Mouse (Mus musculus) T-cell, adult 2 months (primary cell): Measurements from ENCODE around the gene Zfyve19.

Experiments
- DNase-seq: peaks from one replicate; pipeline ENCODE4 v3.0.0; 2022; ENCODE audit warnings: low spot score

Zfyve19 gene

GRCm38 (mm10) chr2:119208344-119209175 lies at the start of gene Zfyve19, which contains the start of gene Dnajc17:
Zfyve19 (plus strand) TSS chr2:119208617.
Dnajc17 (minus strand) TSS chr2:119208795.
- DNase-seq = peak; percentile 96

GRCm38 (mm10) chr2:119161247-119161646 lies 47.2 kb upstream of the Zfyve19 start:
- DNase-seq = no peak

- DNase-seq = no peak
Observed at GRCm38 (mm10) chr2:119163135-119163534, 45.3 kb upstream of the Zfyve19 start.

- DNase-seq = no peak
Observed at GRCm38 (mm10) chr2:119163999-119164398, 44.4 kb upstream of the Zfyve19 start.

GRCm38 (mm10) chr2:119165401-119165800 lies 43.0 kb upstream of the Zfyve19 start:
- no peak for DNase-seq

DNA sequence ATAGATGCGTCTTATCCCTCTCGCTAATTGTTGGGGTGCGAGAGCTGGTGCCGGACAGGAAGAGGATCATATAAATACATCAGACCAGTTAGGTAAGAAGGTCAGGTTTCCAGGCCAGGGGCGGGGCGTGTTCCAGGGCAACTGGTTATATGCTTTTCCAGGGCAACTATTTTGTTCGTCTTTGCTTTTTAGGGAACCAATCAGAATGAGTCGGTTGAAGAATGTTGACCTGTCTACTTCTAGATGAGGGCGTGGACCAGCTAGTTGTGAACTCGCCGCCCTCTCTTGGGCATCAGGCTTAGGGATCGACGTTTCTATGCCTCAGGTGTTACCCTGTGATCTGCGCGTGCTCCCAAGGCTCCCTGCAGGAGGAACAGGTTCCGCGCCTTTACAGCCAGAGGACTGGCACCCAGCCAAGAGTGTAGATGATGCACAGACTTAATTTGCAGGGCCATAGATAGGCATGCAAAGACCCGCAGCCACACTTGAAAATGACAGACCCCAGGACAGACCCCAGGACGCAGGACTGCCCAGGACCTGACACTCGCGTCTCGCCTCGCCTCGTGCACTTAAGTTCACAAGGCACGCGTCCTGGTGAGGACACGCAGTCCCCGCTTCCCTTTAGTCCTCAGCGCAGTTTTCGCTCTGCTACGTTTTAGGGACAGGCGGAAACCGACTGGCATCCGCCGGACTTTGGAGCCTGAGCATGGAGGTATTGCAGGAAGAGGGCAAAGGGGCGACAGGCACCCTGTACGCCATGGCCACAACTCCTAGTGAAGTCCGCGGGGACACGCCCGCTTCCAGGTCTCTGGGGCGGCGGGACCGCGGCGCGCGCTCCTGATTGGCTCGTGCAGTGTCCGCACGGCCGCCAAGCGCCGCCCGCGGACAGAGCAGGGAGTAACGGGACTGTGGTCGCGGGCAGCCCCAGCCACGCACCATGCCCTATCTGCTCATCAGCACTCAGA lies 41.2 kb upstream of the Zfyve19 start, which contains the start of gene Gchfr:
Gene Gchfr (plus strand): TSS at position 873 of the 965 bp plus-strand sequence.
- peak; percentile 10 for DNase-seq

DNA sequence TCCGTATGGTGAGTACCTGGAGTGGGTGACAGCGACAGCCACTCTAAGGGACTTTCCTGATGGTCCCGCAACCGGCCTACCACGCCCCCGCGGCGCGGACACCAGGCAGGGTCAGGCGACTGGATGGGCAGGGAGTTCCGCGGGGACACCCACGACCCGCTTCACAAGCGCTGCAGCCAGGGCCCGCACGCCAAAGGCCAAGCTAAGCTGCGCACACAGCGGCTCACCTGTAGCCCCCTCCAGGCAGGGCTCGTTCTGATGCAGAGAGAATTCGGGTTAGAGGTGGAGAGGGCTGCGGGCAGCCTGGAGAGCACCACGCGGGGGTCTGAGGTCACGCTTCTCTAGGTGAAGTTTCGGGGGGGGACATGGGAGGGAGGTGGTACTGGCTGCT lies 40.6 kb upstream of the Zfyve19 start:
- no peak for DNase-seq

- no peak for DNase-seq
Observed at GRCm38 (mm10) chr2:119170282-119170681, 38.1 kb upstream of the Zfyve19 start.

- no peak for DNase-seq
Observed at GRCm38 (mm10) chr2:119171574-119171973, 36.8 kb upstream of the Zfyve19 start.

DNA sequence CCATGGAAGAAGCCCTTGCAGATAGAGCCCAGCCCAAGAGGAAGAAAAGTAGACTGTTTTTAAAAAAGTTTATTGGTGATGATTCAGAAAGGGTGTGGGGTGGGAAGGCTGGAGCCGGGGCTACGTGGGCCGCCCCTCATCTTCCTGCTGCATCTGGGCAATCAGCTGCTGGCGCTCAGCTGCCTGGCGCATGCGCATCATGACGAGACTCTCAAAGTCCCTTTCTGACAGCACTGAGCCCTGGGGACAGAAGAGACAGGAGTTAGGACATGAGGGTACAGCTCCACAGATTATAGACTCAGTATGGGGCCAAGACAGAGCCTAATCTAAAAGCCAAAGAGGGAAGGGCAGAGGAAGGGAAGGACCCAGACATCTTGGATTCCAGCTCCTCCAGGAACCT lies 36.0 kb upstream of the Zfyve19 start:
- DNase-seq = no peak

DNA sequence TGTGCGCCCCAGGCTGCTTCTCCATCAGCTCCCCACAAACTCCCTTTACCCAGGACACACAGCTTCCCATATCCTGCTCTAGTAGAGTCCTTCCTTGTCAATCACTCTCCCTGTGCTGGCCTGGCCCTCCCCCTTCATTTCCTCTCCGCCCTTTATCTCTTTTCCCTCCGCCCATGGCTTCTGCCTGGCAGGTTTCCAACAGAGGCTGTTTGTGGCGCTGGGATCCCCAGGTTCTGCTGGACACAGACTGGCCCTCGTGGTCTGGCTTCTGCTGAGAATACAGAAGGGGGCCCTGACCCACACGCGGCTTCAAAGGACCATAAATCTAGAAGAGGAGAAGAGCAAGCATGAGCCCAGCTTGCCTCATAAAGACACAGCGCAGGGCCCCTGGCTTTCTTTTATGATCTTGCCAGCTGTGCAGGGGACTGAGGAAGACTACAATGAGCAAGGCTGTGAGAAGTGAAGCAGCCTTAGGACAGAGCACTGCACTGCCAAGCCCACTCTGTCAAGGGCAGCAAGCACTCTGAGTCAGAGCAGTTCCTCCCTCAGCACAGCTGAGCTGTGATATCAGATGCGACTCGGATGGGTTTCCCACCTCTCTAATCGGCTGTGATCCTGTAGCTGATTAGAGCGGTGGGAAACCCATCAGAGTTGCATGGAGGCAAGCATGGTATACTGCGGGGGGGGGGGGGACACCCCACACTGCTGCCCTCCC lies 35.4 kb upstream of the Zfyve19 start:
- DNase-seq = no peak

DNA sequence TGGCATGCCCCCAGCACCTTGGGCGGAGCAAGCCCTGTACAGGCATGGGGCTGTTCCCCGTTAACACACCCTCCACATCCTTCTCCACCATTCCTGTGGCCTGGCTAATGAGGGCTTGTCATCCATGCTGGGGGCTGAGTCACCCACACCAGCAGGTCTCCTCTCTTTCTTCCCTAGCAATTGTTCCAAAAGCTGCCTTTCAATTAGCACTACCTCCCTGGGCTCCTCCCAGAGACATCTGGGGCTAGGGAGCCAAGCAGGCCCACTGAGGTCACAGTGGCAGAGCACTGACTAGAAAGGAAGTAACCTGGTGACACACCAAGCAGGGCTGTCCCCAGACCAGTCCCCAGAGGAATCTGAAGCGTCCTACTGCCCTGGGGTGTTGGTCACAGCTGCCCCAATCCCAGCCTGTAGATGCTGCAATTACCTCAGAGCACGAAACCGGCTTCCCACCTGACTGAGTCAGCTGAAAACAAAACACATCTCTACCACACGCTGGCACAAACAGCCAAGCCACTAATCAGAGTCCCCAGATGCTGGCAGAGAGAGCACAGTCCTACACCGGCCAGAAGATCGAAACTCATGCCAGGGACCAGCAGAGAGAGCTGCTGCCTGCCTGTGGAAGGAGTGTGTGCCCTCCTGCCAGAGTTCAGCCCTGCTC lies 34.3 kb upstream of the Zfyve19 start, which contains the start of gene Gm14137:
Gene Gm14137 (plus strand): TSS at position 519 of the 661 bp plus-strand sequence.
- DNase-seq = no peak

- DNase-seq = no peak
Observed at GRCm38 (mm10) chr2:119174866-119175265, 33.6 kb upstream of the Zfyve19 start.

GRCm38 (mm10) chr2:119175614-119176013 lies 32.8 kb upstream of the Zfyve19 start:
- DNase-seq = no peak

DNA sequence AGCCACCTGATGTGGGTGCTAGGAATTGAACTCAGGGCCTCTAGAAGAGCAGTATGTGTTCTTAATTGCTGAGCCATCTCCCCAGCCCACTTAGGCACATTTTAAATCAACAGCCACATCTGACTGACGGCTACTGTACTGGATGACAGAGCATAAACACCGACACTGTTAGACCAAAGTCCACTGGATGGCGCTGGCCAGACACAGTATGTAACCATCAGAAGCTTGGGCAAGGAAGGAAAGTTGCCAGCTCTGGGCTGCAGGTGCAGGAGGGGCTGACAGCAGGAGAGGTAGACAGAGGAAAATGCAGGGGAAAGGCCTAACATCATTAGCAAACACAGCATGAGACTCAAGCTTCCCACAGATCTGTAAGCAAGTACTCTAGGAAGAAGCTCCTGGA lies 31.7 kb upstream of the Zfyve19 start:
- DNase-seq = no peak

- no peak for DNase-seq
Observed at GRCm38 (mm10) chr2:119177384-119177939, 31.0 kb upstream of the Zfyve19 start.

DNA sequence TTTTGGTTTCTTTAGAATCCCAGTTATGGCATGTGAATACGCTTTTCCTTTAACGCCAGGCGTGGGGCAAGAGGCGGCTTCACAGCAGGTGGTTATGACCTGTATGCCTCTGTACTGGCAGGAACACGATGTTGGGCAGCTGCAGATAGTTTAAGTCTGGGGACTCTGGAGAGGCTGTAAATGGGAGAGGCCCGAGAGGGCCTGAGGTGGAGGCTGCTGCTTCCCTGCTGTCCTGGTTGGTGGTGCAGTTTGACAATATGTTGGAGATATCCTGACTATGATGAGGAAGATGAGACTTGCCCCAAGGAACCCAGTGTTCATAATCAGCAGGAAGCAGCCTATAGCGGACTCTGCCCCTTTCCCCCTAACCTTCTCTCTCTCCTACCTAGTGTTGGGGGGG lies 25.5 kb upstream of the Zfyve19 start:
- no peak for DNase-seq

- peak; percentile 78 for DNase-seq
Observed at GRCm38 (mm10) chr2:119189029-119189710, 19.2 kb upstream of the Zfyve19 start.

- DNase-seq = no peak
Observed at GRCm38 (mm10) chr2:119190969-119191368, 17.4 kb upstream of the Zfyve19 start.

GRCm38 (mm10) chr2:119194140-119194539 lies 14.3 kb upstream of the Zfyve19 start:
- DNase-seq = no peak
